Mouse (Mus musculus) cerebellum, adult 2 months (tissue): ENCODE results near the gene Tpi1.

ENCODE experiments used
- CTCF ChIP-seq: fragments of 200-500 bp; IDR thresholded peaks from 2 replicates; pipeline ENCODE4 v1.5.1; 2011; ENCODE audit warnings: low read depth, mild to moderate bottlenecking, control low read depth, low read length, moderate library complexity, borderline replicate concordance; ENCODE audit not compliant: insufficient read depth
- POLR2A ChIP-seq: fragments of 200-500 bp; IDR thresholded peaks from 2 replicates; pipeline ENCODE4 v1.6.1; 2011; ENCODE audit warnings: low read length, control low read depth, borderline replicate concordance; ENCODE audit not compliant: insufficient read depth

GRCm38 (mm10) chr6:124779222-124779983 is 34.7 kb downstream of the Tpi1 start, which contains the start of gene Lrrc23:
- TF ChIP-seq POLR2A (no peak), CTCF (no peak)
